Mouse (Mus musculus) E14TG2a.4 (cell line): Measurements from ENCODE around the gene Nbl1.

Experiments used
- CTCF ChIP-seq: conservative IDR thresholded peaks from 2 replicates; pipeline ENCODE4 v1.5.1; 2014; ENCODE audit warnings: low read length
- NANOG ChIP-seq: IDR thresholded peaks from 2 replicates; pipeline ENCODE4 v1.6.1; 2014; ENCODE audit warnings: borderline replicate concordance, low read length, mixed read lengths
- POU5F1 ChIP-seq: IDR thresholded peaks from 2 replicates; pipeline ENCODE4 v1.6.1; 2014; ENCODE audit warnings: low read length, borderline replicate concordance

- TF ChIP-seq CTCF (no peak), POU5F1 (no peak), NANOG (no peak)
These were observed 3.7 kb downstream of the Nbl1 start for GRCm38 (mm10) chr4:139088982-139089671.
